Mouse (Mus musculus) liver, postnatal 0 days (tissue): ENCODE results near the gene Snapc1. TPM values are rescaled to one million over a fixed set of nuclear protein-coding genes. Genes with fewer than 3 reads are reported as not detected.

Experiments used
- ATAC-seq: fragments of 200-750 bp; cut with Nextera tagmentation; 2 replicates; pipeline ENCODE4 v1.8.0; 2017; ENCODE audit warnings: mild to moderate bottlenecking, moderate library complexity
- DNase-seq: peaks from one replicate; pipeline ENCODE4 v3.0.0-alpha.2; 2016
- H3K27ac ChIP-seq: fragments of 300-500 bp; sonication (generic); 2 replicates; pipeline ENCODE4 v1.5.1; 2014; ENCODE audit warnings: antibody characterized with exemption, moderate library complexity, mild to moderate bottlenecking, low read depth
- H3K27me3 ChIP-seq: fragments of 300-500 bp; sonication (generic); 2 replicates; pipeline ENCODE4 v1.6.1; 2014; ENCODE audit warnings: low read length, control low read depth, mixed read lengths; ENCODE audit not compliant: insufficient read depth
- H3K36me3 ChIP-seq: fragments of 300-500 bp; sonication (generic); replicated peaks from 2 replicates; pipeline ENCODE4 v1.6.1; 2014; ENCODE audit warnings: mild to moderate bottlenecking, control low read depth, low read length, moderate library complexity, mixed read lengths; ENCODE audit not compliant: insufficient read depth
- H3K4me1 ChIP-seq: fragments of 300-500 bp; sonication (generic); 2 replicates; pipeline ENCODE4 v1.6.1; 2014; ENCODE audit warnings: antibody characterized with exemption, mild to moderate bottlenecking, control low read depth; ENCODE audit not compliant: insufficient read depth
- H3K4me2 ChIP-seq: fragments of 300-500 bp; sonication (generic); 2 replicates; pipeline ENCODE4 v1.6.1; 2014; ENCODE audit warnings: low read depth, mild to moderate bottlenecking, low read length, moderate library complexity, mixed read lengths
- H3K4me3 ChIP-seq: fragments of 300-500 bp; sonication (generic); 2 replicates; pipeline ENCODE4 v1.5.1; 2014; ENCODE audit warnings: low read depth, low read length
- H3K9ac ChIP-seq: fragments of 300-500 bp; sonication (generic); replicated peaks from 2 replicates; pipeline ENCODE4 v1.6.1; 2014; ENCODE audit warnings: mild to moderate bottlenecking, moderate library complexity
- H3K9me3 ChIP-seq: fragments of 300-500 bp; sonication (generic); 2 replicates; pipeline ENCODE4 v1.6.1; 2016; ENCODE audit warnings: mild to moderate bottlenecking, control low read depth, low read length, mixed read lengths
- CTCF ChIP-seq: sonication (generic); IDR thresholded peaks from 2 replicates; pipeline ENCODE4 v1.5.1; 2016; ENCODE audit warnings: antibody characterized with exemption, low read depth
- EP300 ChIP-seq: IDR thresholded peaks from 2 replicates; pipeline ENCODE4 v1.6.1; 2016; ENCODE audit warnings: antibody characterized with exemption, low read depth, mild to moderate bottlenecking
- WGBS: fragments of 180-500 bp; shearing (Covaris S2); extraction: QIAGEN DNeasy Blood & Tissue Kit; methylation state at CpG from one replicate; pipeline ENCODE4 v1.1.7; 2014; ENCODE audit not compliant: insufficient replicate concordance; 5-methylcytosine and 5-hydroxymethylcytosine counted together
- polyA plus RNA-seq: library from polyadenylated mRNA; unstranded; fragments of >200 nt; fragmentation: Nextera tagmentation; extraction: Ambion mirVana; gene quantifications from 2 replicates; pipeline ENCODE4 v1.2.1, GENCODE M21; 2015

Gene Snapc1
- polyA plus RNA-seq, 1 experiment from 2014 or later: 3.6 TPM

DNA sequence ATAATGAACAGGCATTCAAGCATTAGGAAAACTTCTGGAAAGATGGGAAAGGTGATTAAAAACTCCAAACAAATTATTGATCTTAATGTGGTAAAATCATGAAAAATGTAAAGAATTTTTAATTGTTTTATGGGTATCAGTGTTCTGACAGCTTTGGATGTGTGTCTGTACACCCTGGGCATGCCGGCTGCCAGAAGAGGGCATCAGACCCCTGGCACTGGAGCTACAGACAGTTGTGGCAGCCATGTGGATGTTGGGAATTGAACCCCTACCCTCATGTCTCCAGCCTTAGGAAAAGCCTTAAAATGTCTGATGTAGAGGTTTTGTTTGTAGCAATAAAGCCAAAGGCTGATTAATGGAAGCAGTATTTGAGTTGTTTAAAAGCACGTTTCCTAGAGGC, 60.6 kb downstream of the Snapc1 start:
- Histone ChIP-seq H3K27ac (no peak overlapping the region), H3K27me3 (no peaks in the 10 kb centered on the region), H3K36me3 (no peaks in the 10 kb centered on the region), H3K9ac (no peak overlapping the region), H3K4me2 (no peak overlapping the region), H3K4me1 (no peaks in the 10 kb centered on the region), H3K4me3 (no peak overlapping the region), H3K9me3 (no peaks in the 10 kb centered on the region)
- DNase-seq (no peak), ATAC-seq (no peak)
- TF ChIP-seq CTCF (no peak), EP300 (no peak)
- 85% methylated on average over 2 of the region's 2 CpGs for WGBS

Other genes with a start within 250 kb of the Snapc1 start
- gene Hif1a, start 63.1 kb upstream of the Snapc1 start, polyA plus RNA-seq: 13.4 and 13.9 TPM in 2 replicates
- 1.8 and 1.9 TPM in 2 replicates for gene Gm49321, start 26.8 kb upstream of the Snapc1 start, polyA plus RNA-seq
- not detected in 2 replicates for gene Syt16, start 33.2 kb downstream of the Snapc1 start, polyA plus RNA-seq